Mouse (Mus musculus): ENCODE results near the gene Tk2.

- TF ChIP-seq CTCF (IDR thresholded peaks at IDR 0.05) (no peak), POLR2A (IDR thresholded peaks at IDR 0.05; ENCODE audit: insufficient read depth, low read depth, low read length) (no peak)
These were observed 1.7 kb downstream of the Tk2 start for GRCm38 (mm10) chr8:104246621-104247020.

Data from heart, adult 2 months (tissue).